Mouse (Mus musculus) megakaryocyte, embryonic 14.5 days (primary cell): ENCODE measurements around the gene Mgea5.

Source experiments
- FLI1 ChIP-seq: IDR thresholded peaks from 2 replicates; pipeline ENCODE4 v1.6.1; 2012; ENCODE audit warnings: low read length, inconsistent platforms, mixed read lengths
- GATA1 ChIP-seq: IDR thresholded peaks from 3 replicates; pipeline ENCODE4 v1.6.1; 2012; ENCODE audit warnings: mixed read lengths, low read length, inconsistent platforms, borderline replicate concordance

DNA sequence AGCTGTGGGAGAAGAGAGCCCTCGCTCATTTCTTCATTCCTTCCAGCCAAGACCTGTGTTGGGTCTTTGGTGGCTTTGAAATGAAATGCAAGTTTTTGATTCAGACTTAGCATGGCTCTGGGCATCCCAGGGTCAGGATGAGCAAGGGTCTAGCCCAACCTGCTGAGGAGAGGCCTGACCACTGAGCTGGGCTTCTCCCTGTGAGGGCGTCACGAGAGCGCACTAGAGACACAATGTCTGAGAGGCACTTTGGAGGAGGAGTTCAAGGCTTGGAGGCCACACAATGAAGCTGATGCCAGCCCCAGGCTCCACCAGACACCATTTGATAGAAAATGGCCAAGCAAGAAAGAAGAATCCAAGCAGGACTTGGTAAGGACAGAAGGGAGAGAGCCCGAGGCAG lies 49.4 kb downstream of the Mgea5 start:
- TF ChIP-seq GATA1, result no peak
- TF ChIP-seq FLI1, result no peak
